Mouse (Mus musculus) heart, embryonic 16.5 days (tissue): ENCODE results near the gene Spata4. TPM values are rescaled to one million over a fixed set of nuclear protein-coding genes. Genes with fewer than 3 reads are reported as not detected.
A peak's percentile ranks its signal among the peaks of the same experiment; 100 is the strongest.
"Not testable (repeated sequence)": the region's sequence is repeated elsewhere in the genome, so short reads cannot be mapped to it uniquely, and the experiment has no call there.

Experiments
- ATAC-seq: fragments of 200-750 bp; cut with Nextera tagmentation; replicated peaks from 2 replicates; pipeline ENCODE4 v1.8.0; 2017; ENCODE audit warnings: moderate number of reproducible peaks; ENCODE audit not compliant: insufficient read depth, low FRiP score; ENCODE audit errors: extremely low read depth
- H3K27ac ChIP-seq: fragments of 300-500 bp; sonication (generic); 2 replicates; pipeline ENCODE4 v1.5.1; 2014; ENCODE audit warnings: mild to moderate bottlenecking, low read length, control low read depth, moderate library complexity
- H3K27me3 ChIP-seq: fragments of 300-500 bp; sonication (generic); 2 replicates; pipeline ENCODE4 v1.6.1; 2014; ENCODE audit warnings: low read length, mixed read lengths; ENCODE audit not compliant: control insufficient read depth, insufficient read depth
- H3K36me3 ChIP-seq: fragments of 300-500 bp; sonication (generic); 2 replicates; pipeline ENCODE4 v1.6.1; 2014; ENCODE audit not compliant: control insufficient read depth, insufficient read depth
- H3K4me1 ChIP-seq: fragments of 300-500 bp; sonication (generic); 2 replicates; pipeline ENCODE4 v1.6.1; 2014; ENCODE audit warnings: low read length, mixed read lengths; ENCODE audit not compliant: control insufficient read depth, insufficient read depth
- H3K4me2 ChIP-seq: fragments of 300-500 bp; sonication (generic); 2 replicates; pipeline ENCODE4 v1.6.1; 2014; ENCODE audit warnings: low read depth, mild to moderate bottlenecking, control low read depth, low read length
- H3K4me3 ChIP-seq: fragments of 300-500 bp; sonication (generic); 2 replicates; pipeline ENCODE4 v1.5.1; 2014; ENCODE audit warnings: mild to moderate bottlenecking, control low read depth, low read length
- H3K9ac ChIP-seq: fragments of 300-500 bp; sonication (generic); 2 replicates; pipeline ENCODE4 v1.6.1; 2014; ENCODE audit warnings: low read length, control low read depth
- H3K9me3 ChIP-seq: fragments of 300-500 bp; sonication (generic); replicated peaks from 2 replicates; pipeline ENCODE4 v1.6.1; 2016; ENCODE audit warnings: low read length; ENCODE audit not compliant: control insufficient read depth
- WGBS: fragments of 180-500 bp; shearing (Covaris S2); extraction: QIAGEN DNeasy Blood & Tissue Kit; methylation state at CpG from one replicate; pipeline ENCODE4 v1.1.7; 2014; 5-methylcytosine and 5-hydroxymethylcytosine counted together
- polyA plus RNA-seq: library from polyadenylated mRNA; unstranded; fragments of >200 nt; fragmentation: Nextera tagmentation; extraction: Ambion mirVana; gene quantifications from 2 replicates; pipeline ENCODE4 v1.2.1, GENCODE M21; 2015

The Spata4 gene
- polyA plus RNA-seq, 1 experiment from 2014 or later: not detected

GRCm38 (mm10) chr8:54582886-54583285, 17.7 kb upstream of the Spata4 start:
- Histone ChIP-seq H3K9me3 (no peaks in the 10 kb centered on the region; the same call in 1 of the 2 replicates), H3K4me3 (no peak overlapping the region), H3K9ac (no peak overlapping the region), H3K27ac (no peak overlapping the region), H3K4me1 (no peaks in the 10 kb centered on the region), H3K4me2 (no peak overlapping the region), H3K36me3 (no peaks in the 10 kb centered on the region; the same call in 1 of the 2 replicates), H3K27me3 (no peaks in the 10 kb centered on the region)
- ATAC-seq: no peak
- 54% methylated on average over 1 of the region's 1 CpGs for WGBS

- WGBS: 87% methylated on average over 5 of the region's 5 CpGs
- no peak overlapping the region for H3K4me2 ChIP-seq
- ATAC-seq: no peak
- no peak overlapping the region for H3K9ac ChIP-seq
- no peaks in the 10 kb centered on the region for H3K27me3 ChIP-seq
- H3K36me3 ChIP-seq: no peaks in the 10 kb centered on the region
- H3K9me3 ChIP-seq: no peaks in the 10 kb centered on the region
- no peaks in the 10 kb centered on the region for H3K4me1 ChIP-seq
- H3K27ac ChIP-seq: no peak overlapping the region
- no peak overlapping the region for H3K4me3 ChIP-seq
These were observed 5.9 kb upstream of the Spata4 start for GRCm38 (mm10) chr8:54594634-54595033.

GRCm38 (mm10) chr8:54596051-54596450, 4.5 kb upstream of the Spata4 start:
- no peaks in the 10 kb centered on the region for H3K9me3 ChIP-seq
- 65% methylated on average over 2 of the region's 2 CpGs for WGBS
- no peak overlapping the region for H3K27ac ChIP-seq
- no peaks in the 10 kb centered on the region for H3K36me3 ChIP-seq
- no peak overlapping the region for H3K4me2 ChIP-seq
- H3K27me3 ChIP-seq: no peaks in the 10 kb centered on the region
- no peak overlapping the region for H3K9ac ChIP-seq
- H3K4me3 ChIP-seq: no peak overlapping the region
- peaks cover 3% of the 10 kb centered on the region for H3K4me1 ChIP-seq
- ATAC-seq: no peak

- H3K4me1 ChIP-seq: peaks cover 4% of the 10 kb centered on the region
- no peaks in the 10 kb centered on the region for H3K36me3 ChIP-seq
- no peak overlapping the region for H3K9ac ChIP-seq
- H3K9me3 ChIP-seq: no peaks in the 10 kb centered on the region
- 82% methylated on average over 2 of the region's 2 CpGs for WGBS
- no peak overlapping the region for H3K4me2 ChIP-seq
- no peak overlapping the region for H3K27ac ChIP-seq
- no peak overlapping the region for H3K4me3 ChIP-seq
- no peaks in the 10 kb centered on the region for H3K27me3 ChIP-seq
- no peak for ATAC-seq
These were observed 3.6 kb upstream of the Spata4 start for GRCm38 (mm10) chr8:54596940-54597339.

- Histone ChIP-seq H3K4me2 (no peak overlapping the region), H3K27me3 (no peaks in the 10 kb centered on the region), H3K9ac (no peak overlapping the region), H3K9me3 (no peaks in the 10 kb centered on the region), H3K36me3 (no peaks in the 10 kb centered on the region), H3K27ac (no peak overlapping the region), H3K4me3 (no peak overlapping the region), H3K4me1 (peaks cover 4% of the 10 kb centered on the region)
- 92% methylated on average over 2 of the region's 2 CpGs for WGBS
- no peak for ATAC-seq
These were observed 3.2 kb upstream of the Spata4 start for GRCm38 (mm10) chr8:54597386-54597785.

- Histone ChIP-seq H3K4me3 (no peak overlapping the region), H3K27me3 (no peaks in the 10 kb centered on the region), H3K9me3 (no peaks in the 10 kb centered on the region), H3K27ac (no peak overlapping the region), H3K4me2 (no peak overlapping the region), H3K4me1 (peaks cover 4% of the 10 kb centered on the region), H3K36me3 (no peaks in the 10 kb centered on the region), H3K9ac (no peak overlapping the region)
- no peak for ATAC-seq
- 73% methylated on average over 4 of the region's 4 CpGs for WGBS
These were observed 2.9 kb downstream of the Spata4 start for GRCm38 (mm10) chr8:54603440-54603839.

GRCm38 (mm10) chr8:54609336-54609735, 8.8 kb downstream of the Spata4 start:
- no peak overlapping the region for H3K4me2 ChIP-seq
- no peaks in the 10 kb centered on the region for H3K36me3 ChIP-seq
- no peaks in the 10 kb centered on the region for H3K27me3 ChIP-seq
- H3K27ac ChIP-seq: peak overlapping the region; percentile 84
- no peak overlapping the region for H3K9ac ChIP-seq
- H3K9me3 ChIP-seq: no peaks in the 10 kb centered on the region
- peak; percentile 91 for ATAC-seq
- no peak overlapping the region for H3K4me3 ChIP-seq
- peaks cover 17% of the 10 kb centered on the region for H3K4me1 ChIP-seq
- WGBS: 22% methylated on average over 2 of the region's 2 CpGs

GRCm38 (mm10) chr8:54610238-54610637, 9.7 kb downstream of the Spata4 start:
- ATAC-seq: 0 out of 2 replicates have a peak, but pooled peaks have one; percentile 25
- Histone ChIP-seq H3K4me1 (peaks cover 17% of the 10 kb centered on the region), H3K27me3 (no peaks in the 10 kb centered on the region), H3K27ac (peak overlapping the region; percentile 76), H3K4me2 (no peak overlapping the region), H3K36me3 (no peaks in the 10 kb centered on the region), H3K4me3 (no peak overlapping the region), H3K9ac (no peak overlapping the region), H3K9me3 (no peaks in the 10 kb centered on the region)
- WGBS: 50% methylated on average over 4 of the region's 4 CpGs

GRCm38 (mm10) chr8:54616710-54617109, 16.1 kb downstream of the Spata4 start:
- not testable (repeated sequence) for H3K9me3 ChIP-seq, H3K27me3 ChIP-seq, H3K36me3 ChIP-seq, H3K27ac ChIP-seq, ATAC-seq, H3K4me1 ChIP-seq, H3K4me3 ChIP-seq, H3K9ac ChIP-seq, H3K4me2 ChIP-seq
- 77% methylated on average over 17 of the region's 17 CpGs for WGBS
